Mouse (Mus musculus) kidney, postnatal 0 days (tissue): ENCODE measurements around the gene Tmem253. TPM values are rescaled to one million over a fixed set of nuclear protein-coding genes. Genes with fewer than 3 reads are reported as not detected.

ENCODE experiments used
- ATAC-seq: fragments of 200-750 bp; cut with Nextera tagmentation; replicated peaks from 2 replicates; pipeline ENCODE4 v1.8.0; 2017; ENCODE audit warnings: low read depth, moderate number of reproducible peaks, moderate TSS enrichment, moderate library complexity; ENCODE audit not compliant: low FRiP score
- DNase-seq: peaks from one replicate; pipeline ENCODE4 v3.0.0-alpha.2; 2016; ENCODE audit warnings: low spot score
- H3K27ac ChIP-seq: fragments of 300-500 bp; sonication (generic); 2 replicates; pipeline ENCODE4 v1.5.1; 2014; ENCODE audit warnings: mild to moderate bottlenecking
- H3K27me3 ChIP-seq: fragments of 300-500 bp; sonication (generic); 2 replicates; pipeline ENCODE4 v1.6.1; 2014; ENCODE audit warnings: low read length, mixed read lengths; ENCODE audit not compliant: insufficient read depth
- H3K36me3 ChIP-seq: fragments of 300-500 bp; sonication (generic); 2 replicates; pipeline ENCODE4 v1.6.1; 2014; ENCODE audit warnings: low read length, mixed read lengths; ENCODE audit not compliant: insufficient read depth
- H3K4me1 ChIP-seq: fragments of 300-500 bp; sonication (generic); replicated peaks from 2 replicates; pipeline ENCODE4 v1.6.1; 2014; ENCODE audit warnings: antibody characterized with exemption, low read length, mixed read lengths; ENCODE audit not compliant: insufficient read depth
- H3K4me2 ChIP-seq: fragments of 300-500 bp; sonication (generic); 2 replicates; pipeline ENCODE4 v1.6.1; 2014; ENCODE audit warnings: mild to moderate bottlenecking, low read length, moderate library complexity, mixed read lengths
- H3K4me3 ChIP-seq: fragments of 300-500 bp; sonication (generic); replicated peaks from 2 replicates; pipeline ENCODE4 v1.5.1; 2014; ENCODE audit warnings: low read depth, low read length
- H3K9ac ChIP-seq: fragments of 300-500 bp; sonication (generic); 2 replicates; pipeline ENCODE4 v1.6.1; 2014; ENCODE audit warnings: low read depth, low read length
- H3K9me3 ChIP-seq: fragments of 300-500 bp; sonication (generic); replicated peaks from 2 replicates; pipeline ENCODE4 v1.6.1; 2016; ENCODE audit warnings: low read length, inconsistent platforms, mixed read lengths
- CTCF ChIP-seq: IDR thresholded peaks from 2 replicates; pipeline ENCODE4 v1.5.1; 2016; ENCODE audit warnings: antibody characterized with exemption, low read depth, mild to moderate bottlenecking, moderate library complexity
- WGBS: fragments of 180-500 bp; shearing (Covaris S2); extraction: QIAGEN DNeasy Blood & Tissue Kit; methylation state at CpG from one replicate; pipeline ENCODE4 v1.1.7; 2014; 5-methylcytosine and 5-hydroxymethylcytosine counted together
- polyA plus RNA-seq: library from polyadenylated mRNA; unstranded; fragments of >200 nt; fragmentation: Nextera tagmentation; extraction: Ambion mirVana; gene quantifications from 2 replicates; pipeline ENCODE4 v1.2.1, GENCODE M21; 2015

The Tmem253 gene
- 1.7 and 2.3 TPM in 2 replicates for polyA plus RNA-seq

DNA sequence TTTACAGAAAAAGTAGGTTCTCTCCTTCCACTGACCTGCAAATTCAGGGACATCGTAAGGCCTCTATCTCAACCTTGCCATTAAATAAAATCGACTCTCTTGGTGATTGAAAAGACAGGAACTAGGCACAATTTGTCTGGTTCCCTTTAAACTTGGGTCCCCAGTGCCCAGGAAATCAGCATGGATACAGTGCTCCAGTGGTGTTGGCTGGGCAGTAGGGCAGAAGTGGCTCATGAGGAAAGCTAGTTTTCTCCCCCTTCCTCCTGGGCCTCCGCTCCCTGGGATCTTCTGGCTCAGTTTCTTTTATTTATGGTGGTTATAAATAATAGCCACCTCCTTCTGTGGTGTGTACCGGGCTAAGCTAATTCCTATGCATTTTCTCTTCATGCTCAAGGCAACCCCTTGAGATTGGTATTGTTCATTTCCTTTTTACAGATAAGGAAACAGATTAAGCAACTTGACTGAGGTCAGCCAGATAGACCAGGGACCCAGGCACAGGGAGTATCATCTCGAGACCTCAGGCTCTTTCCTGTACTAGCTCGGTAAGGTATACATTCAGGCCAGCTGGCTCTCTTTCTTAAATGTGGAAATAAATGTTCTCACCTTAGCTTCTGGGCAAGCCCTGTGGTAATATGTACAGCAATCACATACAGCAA lies at the start of gene Tmem253:
Gene Tmem253, plus strand, starts transcription at position 214 of the 656 bp plus-strand sequence.
- no peak for TF ChIP-seq CTCF
- Histone ChIP-seq H3K36me3 (no peaks in the 10 kb centered on the region), H3K9ac (peak within 1 kb of the TSS; percentile 91), H3K4me2 (peak within 1 kb of the TSS; percentile 67), H3K27ac (peak within 1 kb of the TSS; percentile 97), H3K9me3 (no peaks in the 10 kb centered on the region), H3K4me1 (peaks cover 37% of the 10 kb centered on the region), H3K4me3 (peak within 1 kb of the TSS; percentile 84), H3K27me3 (no peaks in the 10 kb centered on the region)
- DNase-seq (no peak), ATAC-seq (no peak)
- 13% methylated on average over 6 of the region's 6 CpGs for WGBS

DNA sequence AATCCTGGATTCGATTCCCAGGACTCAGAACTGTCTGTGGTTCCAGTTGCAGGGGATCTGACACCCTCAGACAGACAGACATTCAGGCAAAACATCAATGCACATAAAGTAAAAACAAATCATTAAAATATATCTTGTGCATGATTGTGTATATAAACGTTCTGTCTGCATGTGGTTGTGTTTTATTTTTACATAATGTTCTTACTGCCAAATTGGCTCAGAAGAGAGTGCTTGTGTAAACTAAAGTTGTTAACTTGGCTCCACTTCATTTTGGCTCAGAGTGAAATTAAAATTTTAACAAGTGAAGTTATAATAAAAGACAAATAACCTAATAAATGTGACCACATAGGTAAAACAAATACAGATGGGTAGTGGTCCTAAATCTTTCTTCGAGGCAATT lies 48.1 kb upstream of the Tmem253 start:
- H3K27me3 ChIP-seq: no peaks in the 10 kb centered on the region
- no peaks in the 10 kb centered on the region for H3K9me3 ChIP-seq
- no peak overlapping the region for H3K9ac ChIP-seq
- H3K4me3 ChIP-seq: no peak overlapping the region
- H3K4me1 ChIP-seq: no peaks in the 10 kb centered on the region
- no peak overlapping the region for H3K4me2 ChIP-seq
- H3K36me3 ChIP-seq: no peaks in the 10 kb centered on the region
- DNase-seq: no peak
- no peak for TF ChIP-seq CTCF
- ATAC-seq: no peak
- 81% methylated on average over 3 of the region's 3 CpGs for WGBS
- no peak overlapping the region for H3K27ac ChIP-seq

DNA sequence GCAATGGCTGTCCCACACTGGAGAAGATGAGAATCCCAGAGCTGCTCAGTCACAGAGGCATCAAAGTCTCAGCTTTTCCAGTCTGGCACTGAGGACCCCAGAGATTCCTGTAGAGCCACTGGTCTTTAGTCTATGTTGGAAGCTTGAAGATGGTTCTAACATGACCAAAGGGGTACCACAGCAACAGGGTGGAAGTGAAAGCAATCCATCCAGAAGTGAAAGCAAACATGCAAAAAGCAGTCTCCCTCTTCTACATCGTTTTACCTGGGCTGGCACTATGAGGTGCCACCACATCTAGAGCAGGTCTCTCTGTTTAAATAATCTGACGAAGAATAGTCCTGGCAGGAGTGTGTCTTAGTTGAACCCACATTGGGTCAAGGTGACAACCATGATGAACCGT lies 36.2 kb upstream of the Tmem253 start:
- Histone ChIP-seq H3K27me3 (no peaks in the 10 kb centered on the region), H3K27ac (no peak overlapping the region), H3K4me3 (no peak overlapping the region), H3K9me3 (no peaks in the 10 kb centered on the region), H3K9ac (no peak overlapping the region), H3K4me1 (peaks cover 3% of the 10 kb centered on the region; the same call in 1 of the 2 replicates), H3K36me3 (no peaks in the 10 kb centered on the region), H3K4me2 (no peak overlapping the region)
- no peak for TF ChIP-seq CTCF
- DNase-seq (no peak), ATAC-seq (no peak)
- 85% methylated on average over 3 of the region's 3 CpGs for WGBS

DNA sequence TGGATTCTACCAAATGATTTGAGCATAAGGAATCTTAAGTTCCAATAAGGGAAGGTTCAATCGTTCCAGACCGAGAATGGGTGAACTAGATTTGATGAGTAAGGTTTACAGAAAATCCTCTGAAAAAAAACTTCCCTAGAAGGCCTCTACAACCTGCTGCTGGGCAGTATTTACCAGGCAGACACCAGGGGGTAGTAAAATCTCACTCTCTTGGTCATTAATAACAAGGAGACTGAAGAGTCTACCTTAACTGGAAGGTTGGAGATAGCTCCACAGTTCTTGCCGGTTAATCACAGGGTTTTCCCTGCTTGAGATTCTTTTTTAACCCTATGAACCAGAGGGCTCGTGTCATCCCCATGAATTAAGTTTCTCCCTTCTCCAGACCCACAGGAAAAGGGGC lies 32.2 kb upstream of the Tmem253 start:
- H3K36me3 ChIP-seq: 0 out of 2 replicates have a peak, but pooled peaks cover 3% of the 10 kb centered on the region
- H3K9ac ChIP-seq: no peak overlapping the region
- no peaks in the 10 kb centered on the region for H3K27me3 ChIP-seq
- H3K4me2 ChIP-seq: no peak overlapping the region
- H3K4me3 ChIP-seq: no peak overlapping the region
- no peak overlapping the region for H3K27ac ChIP-seq
- TF ChIP-seq CTCF: peak; percentile 31; the same call in 1 of the 2 replicates
- peaks cover 5% of the 10 kb centered on the region; the same call in 1 of the 2 replicates for H3K4me1 ChIP-seq
- ATAC-seq (no peak), DNase-seq (no peak)
- WGBS: 65% methylated on average over 4 of the region's 4 CpGs
- no peaks in the 10 kb centered on the region for H3K9me3 ChIP-seq

DNA sequence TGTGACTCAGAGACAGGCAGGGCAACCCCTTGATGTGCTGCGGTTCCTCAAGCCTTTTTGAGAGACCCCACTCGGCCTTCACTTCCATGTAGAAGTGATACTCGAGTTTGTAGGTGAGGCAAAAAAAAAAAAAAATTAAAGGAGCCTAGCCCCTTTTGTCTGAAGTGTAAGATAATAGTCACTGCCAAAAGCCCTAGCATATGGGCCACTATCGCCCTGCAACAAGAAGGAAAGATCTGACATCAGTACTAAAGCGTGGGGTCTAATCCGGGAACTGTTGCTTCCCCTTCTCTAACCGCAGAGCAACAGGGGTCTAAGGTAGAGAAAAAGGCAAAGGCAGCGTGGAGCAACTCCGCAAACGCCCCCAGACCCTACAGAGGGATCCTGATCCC lies 31.6 kb upstream of the Tmem253 start:
- 0 out of 2 replicates have a peak, but pooled peaks cover 7% of the 10 kb centered on the region for H3K36me3 ChIP-seq
- H3K27ac ChIP-seq: peak overlapping the region; percentile 95

DNA sequence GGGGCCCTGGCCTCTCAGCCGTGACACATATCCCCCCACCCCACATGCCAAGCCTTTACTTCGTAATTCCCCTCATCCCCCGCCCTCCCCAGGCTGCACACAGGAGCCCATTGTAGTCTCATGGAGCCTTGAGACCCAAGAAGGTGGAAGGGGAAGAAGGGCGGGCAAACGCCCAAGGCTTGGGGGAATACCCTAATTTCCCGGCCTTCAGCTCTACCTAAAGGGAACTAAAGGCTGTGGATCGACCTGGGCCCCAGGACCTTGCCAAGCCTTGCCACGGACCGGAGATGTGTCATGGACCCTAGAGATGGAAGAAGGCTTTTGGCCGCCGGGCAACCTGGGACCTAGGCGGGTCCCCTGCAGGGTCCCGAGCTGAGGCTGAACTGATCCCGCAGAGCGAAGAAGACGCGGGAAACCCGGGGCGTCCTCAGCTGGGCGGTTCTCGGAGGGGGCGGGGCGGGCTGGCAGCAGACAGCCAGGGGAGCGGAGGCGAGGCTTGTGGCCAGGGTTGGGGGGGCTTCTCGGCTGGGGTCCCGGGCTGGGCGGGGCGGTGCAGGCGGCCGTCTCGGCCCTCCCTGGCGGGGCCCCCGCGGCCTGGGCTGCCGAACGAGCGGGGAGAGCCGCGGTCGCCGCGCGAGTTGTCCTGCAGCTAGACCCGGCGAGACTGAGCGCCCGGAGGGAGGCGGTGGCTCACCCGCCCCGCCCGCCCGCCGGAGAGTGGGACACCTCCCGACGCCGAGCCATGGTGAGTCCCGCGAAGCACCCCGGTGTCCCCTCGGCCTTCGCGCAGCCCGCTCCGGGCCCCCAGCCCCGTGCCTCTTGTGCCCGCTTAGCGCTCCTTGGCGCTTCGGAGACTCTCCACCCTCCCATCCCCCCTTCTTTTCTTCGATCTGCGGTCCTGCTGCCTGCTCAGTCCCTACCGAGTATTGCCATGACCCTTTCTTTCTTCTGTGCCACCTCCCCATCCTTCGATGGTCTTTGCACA lies 30.9 kb upstream of the Tmem253 start, which contains the start of gene Arhgef40:
Gene Arhgef40, plus strand, starts transcription at position 473 of the 985 bp plus-strand sequence.
- Histone ChIP-seq H3K36me3 (0 out of 2 replicates have a peak, but pooled peaks cover 12% of the 10 kb centered on the region), H3K9me3 (no peaks in the 10 kb centered on the region), H3K27me3 (no peaks in the 10 kb centered on the region), H3K4me3 (peak within 1 kb of the TSS; percentile 83), H3K4me2 (peak within 1 kb of the TSS; percentile 89), H3K27ac (peak within 1 kb of the TSS; percentile 95), H3K4me1 (peaks cover 5% of the 10 kb centered on the region; the same call in 1 of the 2 replicates), H3K9ac (peak within 1 kb of the TSS; percentile 86)
- DNase-seq: peak; percentile 85
- WGBS: under 1% methylated on average over 49 of the region's 74 CpGs
- no peak for TF ChIP-seq CTCF
- peak; percentile 76 for ATAC-seq

More for the DNA sequence above, 31.6 kb upstream of the Tmem253 start:
- H3K9ac ChIP-seq: peak overlapping the region; percentile 86
- no peak for TF ChIP-seq CTCF
- WGBS: 17% methylated on average over 10 of the region's 10 CpGs
- H3K4me2 ChIP-seq: peak overlapping the region; percentile 89
- H3K27me3 ChIP-seq: no peaks in the 10 kb centered on the region
- no peaks in the 10 kb centered on the region for H3K9me3 ChIP-seq
- no peak for DNase-seq
- peaks cover 5% of the 10 kb centered on the region; the same call in 1 of the 2 replicates for H3K4me1 ChIP-seq
- peak overlapping the region; percentile 83 for H3K4me3 ChIP-seq
- ATAC-seq: no peak
